Comparison of ENCODE assay signal across 11 mouse cellular contexts in the genomic region with DNA sequence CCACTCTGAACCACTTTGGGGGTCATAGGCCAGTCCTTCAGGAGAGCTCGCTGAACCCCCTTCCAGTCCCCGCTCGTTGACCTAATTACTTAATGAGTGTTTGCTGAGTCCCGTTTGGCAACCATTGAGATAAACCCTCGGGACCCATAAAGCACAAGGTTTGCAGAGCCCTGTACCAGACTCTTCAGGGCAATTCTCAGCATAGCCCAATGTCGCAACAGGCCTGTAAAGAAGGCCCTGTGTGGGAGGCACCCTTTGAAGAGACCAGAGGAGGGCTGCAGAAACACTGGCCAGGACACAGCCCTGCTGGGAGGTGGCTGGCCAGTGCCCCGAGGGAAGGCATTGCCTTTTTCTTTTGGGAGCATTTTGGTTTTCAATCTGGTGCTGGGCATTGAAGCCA. TPM values are rescaled to one million over a fixed set of nuclear protein-coding genes. Genes with fewer than 3 reads are reported as not detected.
DNase-seq lines count a peak whose midpoint lies in the region; ATAC-seq and TF ChIP-seq lines count a peak whose summit lies in the region.
"Had no signal": no experiment of that assay in that cellular context is flagged by ENCODE, and none has a peak within 500 bp of the region (broad histone marks: within the 10 kb centered on the region; RNA-seq: fewer than 3 reads in every experiment).

No protein-coding gene starts in this region.

- no peak overlapping the region for H3K9ac ChIP-seq in kidney, postnatal 0 days (ENCODE audit: low read depth, low read length)
- no peak overlapping the region for H3K9ac ChIP-seq in lung, postnatal 0 days (replicated peaks; ENCODE audit: low read depth)

- ATAC-seq in kidney, postnatal 0 days (replicated peaks; ENCODE audit: low FRiP score, low read depth), result no peak
- ATAC-seq in lung, postnatal 0 days, result peak; percentile 92

- DNase-seq in adrenal gland, adult 2 months, result peak; percentile 24
- DNase-seq in adrenal gland, adult 8-10 months, result no peak
- DNase-seq in kidney, postnatal 0 days (ENCODE audit: low spot score), result no peak
- DNase-seq in kidney, adult 18-20 months, result no peak
- DNase-seq in embryonic facial prominence, embryonic 10.5 days (ENCODE audit: low spot score), result peak; percentile 31
- peak; percentile 77 for DNase-seq in lung, postnatal 0 days (ENCODE audit: low spot score)
- DNase-seq in urinary bladder, postnatal 25 days (ENCODE audit: low spot score), result no peak
- no peak for DNase-seq in cerebellum, adult 11-12 months
- DNase-seq: cerebellum, postnatal 36 days; right cerebral cortex, postnatal 4 days had no signal

- H3K9me3 ChIP-seq in kidney, postnatal 0 days (replicated peaks; ENCODE audit: low read length), result no peaks in the 10 kb centered on the region
- H3K9me3 ChIP-seq in embryonic facial prominence, embryonic 10.5 days, result peaks cover 11% of the 10 kb centered on the region
- H3K9me3 ChIP-seq in lung, postnatal 0 days (ENCODE audit: low read length), result no peaks in the 10 kb centered on the region

- H3K4me3 ChIP-seq in kidney, postnatal 0 days (replicated peaks; ENCODE audit: low read depth, low read length), result no peak overlapping the region
- H3K4me3 ChIP-seq in embryonic facial prominence, embryonic 10.5 days, result no peak overlapping the region
- no peak overlapping the region for H3K4me3 ChIP-seq in lung, postnatal 0 days (ENCODE audit: low read depth, low read length)

- peaks cover 18% of the 10 kb centered on the region; the same call in 1 of the 2 replicates for H3K36me3 ChIP-seq in kidney, postnatal 0 days (ENCODE audit: insufficient read depth, low read length)
- peaks cover 37% of the 10 kb centered on the region for H3K36me3 ChIP-seq in embryonic facial prominence, embryonic 10.5 days (replicated peaks)
- H3K36me3 ChIP-seq in lung, postnatal 0 days (ENCODE audit: insufficient read depth, low read length), result peaks cover 13% of the 10 kb centered on the region; the same call in 1 of the 2 replicates

- H3K4me2 ChIP-seq in kidney, postnatal 0 days (ENCODE audit: low read length), result no peak overlapping the region
- H3K4me2 ChIP-seq in lung, postnatal 0 days (replicated peaks; ENCODE audit: low read depth, low read length), result no peak overlapping the region

- no peaks in the 10 kb centered on the region for H3K27me3 ChIP-seq in kidney, postnatal 0 days (ENCODE audit: insufficient read depth, low read length)
- no peaks in the 10 kb centered on the region for H3K27me3 ChIP-seq in embryonic facial prominence, embryonic 10.5 days (replicated peaks; ENCODE audit: low read depth, poor library complexity, severe bottlenecking)
- H3K27me3 ChIP-seq in lung, postnatal 0 days (replicated peaks; ENCODE audit: insufficient read depth, low read length), result no peaks in the 10 kb centered on the region

- WGBS in kidney, postnatal 0 days, result 31% methylated on average over 7 of the region's 7 CpGs
- 53% methylated on average over 7 of the region's 7 CpGs for WGBS in embryonic facial prominence, embryonic 10.5 days
- 42% methylated on average over 7 of the region's 7 CpGs for WGBS in lung, postnatal 0 days

- no peak for TF ChIP-seq CTCF in kidney, postnatal 0 days (IDR thresholded peaks at IDR 0.05; ENCODE audit: low read depth)
- TF ChIP-seq CTCF in lung, postnatal 0 days (IDR thresholded peaks at IDR 0.05), result no peak

- peaks cover 3% of the 10 kb centered on the region; the same call in 1 of the 2 replicates for H3K4me1 ChIP-seq in kidney, postnatal 0 days (replicated peaks; ENCODE audit: insufficient read depth, low read length)
- peaks cover 18% of the 10 kb centered on the region for H3K4me1 ChIP-seq in embryonic facial prominence, embryonic 10.5 days
- no peaks in the 10 kb centered on the region for H3K4me1 ChIP-seq in lung, postnatal 0 days (ENCODE audit: insufficient read depth, low read depth, low read length)

- peak; percentile 42; the same call in 1 of the 2 replicates for TF ChIP-seq EP300 in lung, postnatal 0 days (IDR thresholded peaks at IDR 0.05)

- 0 out of 2 replicates have a peak overlapping the region, but pooled peaks have one; percentile 8 for H3K27ac ChIP-seq in kidney, postnatal 0 days
- peak overlapping the region; percentile 63 for H3K27ac ChIP-seq in embryonic facial prominence, embryonic 10.5 days (replicated peaks)
- H3K27ac ChIP-seq in lung, postnatal 0 days (ENCODE audit: low read length), result 0 out of 2 replicates have a peak overlapping the region, but pooled peaks have one; percentile 5
- H3K27ac ChIP-seq: macrophage had no signal

RNA-seq across cellular contexts. Expression of gene Dync2li1, which starts 14.3 kb away (rescaled TPM):
- 10 to 100 TPM; 19.1 to 40.9 TPM for total RNA-seq in adrenal gland, adult 2 months (2021)
- polyA plus RNA-seq in adrenal gland, adult 2 months (2012; rRNA removed), result 0.52 and 0.88 TPM in 2 replicates
- 10 to 100 TPM; 17.8 to 47.6 (median 29.7) TPM for total RNA-seq in adrenal gland, adult 8-10 months (2022)
- polyA plus RNA-seq in kidney, postnatal 0 days (2015; fragmentation: Nextera tagmentation; extraction: Ambion mirVana), result 59.9 and 61.2 TPM in 2 replicates
- 29.4 and 34.6 TPM in 2 replicates for polyA plus RNA-seq in embryonic facial prominence, embryonic 10.5 days (2016; fragmentation: Nextera tagmentation; extraction: Ambion mirVana)
- polyA plus RNA-seq in lung, postnatal 0 days (2015; fragmentation: Nextera tagmentation; extraction: Ambion mirVana), result 29.0 and 33.8 TPM in 2 replicates

Comparison
In these comparisons a context has a peak if more than half of its experiments do, and no peak if none do; other contexts are left out.
1. DNase-seq: peak in adrenal gland, adult 2 months (single experiment), embryonic facial prominence, embryonic 10.5 days (single experiment) and lung, postnatal 0 days (single experiment); none in adrenal gland, adult 8-10 months (single experiment), kidney, postnatal 0 days (single experiment), kidney, adult 18-20 months (single experiment), urinary bladder, postnatal 25 days (single experiment) and cerebellum, adult 11-12 months (single experiment).
2. H3K27ac ChIP-seq: peak in every context shown above with its lines; median percentile 63 in embryonic facial prominence, embryonic 10.5 days; 8 in kidney, postnatal 0 days; 5 in lung, postnatal 0 days.
3. RNA of gene Dync2li1, which starts 14.3 kb away (polyA plus RNA-seq): 59.9 to 61.2 TPM in kidney, postnatal 0 days, 29.4 to 34.6 TPM in embryonic facial prominence, embryonic 10.5 days and 29.0 to 33.8 TPM in lung, postnatal 0 days; 0.52 to 0.88 TPM in adrenal gland, adult 2 months; every median in the first group is over 10 times any median in the second.